Mouse (Mus musculus): ENCODE data around the gene Adora3.
"Not testable (repeated sequence)": the region's sequence is repeated elsewhere in the genome, so short reads cannot be mapped to it uniquely, and the experiment has no call there.

Adora3 gene

GRCm38 (mm10) chr3:105904213-105904612 lies 33.6 kb downstream of the Adora3 start:
- no peak for DNase-seq (ENCODE audit: inconsistent ontology term)

- no peak for DNase-seq (ENCODE audit: inconsistent ontology term)
Measured at GRCm38 (mm10) chr3:105904721-105905120, 34.1 kb downstream of the Adora3 start.

GRCm38 (mm10) chr3:105907956-105908655 lies 37.4 kb downstream of the Adora3 start:
- no peak for DNase-seq (ENCODE audit: inconsistent ontology term)

GRCm38 (mm10) chr3:105908976-105909375 lies 38.3 kb downstream of the Adora3 start:
- no peak for DNase-seq (ENCODE audit: inconsistent ontology term)

GRCm38 (mm10) chr3:105910519-105911190 lies 40.0 kb downstream of the Adora3 start:
- DNase-seq (ENCODE audit: inconsistent ontology term), result no peak

- DNase-seq (ENCODE audit: inconsistent ontology term), result no peak
Measured at GRCm38 (mm10) chr3:105912097-105912880, 41.6 kb downstream of the Adora3 start.

GRCm38 (mm10) chr3:105913839-105914681 lies 43.4 kb downstream of the Adora3 start:
- no peak for DNase-seq (ENCODE audit: inconsistent ontology term)

- no peak for DNase-seq (ENCODE audit: inconsistent ontology term)
Measured at GRCm38 (mm10) chr3:105915281-105915680, 44.6 kb downstream of the Adora3 start.

GRCm38 (mm10) chr3:105916455-105916854 lies 45.8 kb downstream of the Adora3 start:
- not testable (repeated sequence) for DNase-seq (ENCODE audit: inconsistent ontology term)

- no peak for DNase-seq (ENCODE audit: inconsistent ontology term)
Measured at GRCm38 (mm10) chr3:105917656-105918354, 47.1 kb downstream of the Adora3 start.

- no peak for DNase-seq (ENCODE audit: inconsistent ontology term)
Measured at GRCm38 (mm10) chr3:105918355-105918745, 47.7 kb downstream of the Adora3 start.

- DNase-seq (ENCODE audit: inconsistent ontology term), result not testable (repeated sequence)
Measured at GRCm38 (mm10) chr3:105920743-105921142, 50.1 kb downstream of the Adora3 start.

GRCm38 (mm10) chr3:105921959-105922358 lies 51.3 kb downstream of the Adora3 start:
- no peak for DNase-seq (ENCODE audit: inconsistent ontology term)

- DNase-seq (ENCODE audit: inconsistent ontology term), result no peak
Measured at GRCm38 (mm10) chr3:105924616-105925015, 54.0 kb downstream of the Adora3 start.

GRCm38 (mm10) chr3:105927561-105928194 lies 57.0 kb downstream of the Adora3 start:
- DNase-seq (ENCODE audit: inconsistent ontology term), result no peak

- no peak for DNase-seq (ENCODE audit: inconsistent ontology term)
Measured at GRCm38 (mm10) chr3:105928195-105928569, 57.5 kb downstream of the Adora3 start.

GRCm38 (mm10) chr3:105928781-105929180 lies 58.1 kb downstream of the Adora3 start:
- DNase-seq (ENCODE audit: inconsistent ontology term), result no peak

- no peak for DNase-seq (ENCODE audit: inconsistent ontology term)
Measured at GRCm38 (mm10) chr3:105929821-105930220, 59.2 kb downstream of the Adora3 start.

- no peak for DNase-seq (ENCODE audit: inconsistent ontology term)
Measured at GRCm38 (mm10) chr3:105931095-105931494, 60.4 kb downstream of the Adora3 start.

GRCm38 (mm10) chr3:105932240-105933071 lies 61.8 kb downstream of the Adora3 start, which contains the start of gene I830077J02Rik:
Gene I830077J02Rik, minus strand, starts transcription at chr3:105932664.
- no peak for DNase-seq (ENCODE audit: inconsistent ontology term)

All from Muller cell, postnatal 12 days (primary cell).